Mouse (Mus musculus): ENCODE measurements around the gene Wdr62. TPM values are rescaled to one million over a fixed set of nuclear protein-coding genes. Genes with fewer than 3 reads are reported as not detected.
A peak's percentile ranks its signal among the peaks of the same experiment; 100 is the strongest.

Gene Wdr62
- polyA plus RNA-seq, 1 experiment from 2014 or later: 8.7 TPM

GRCm38 (mm10) chr7:30231328-30231668 lies 48.9 kb downstream of the Wdr62 start:
- H3K9me3 ChIP-seq (ENCODE audit: control insufficient read depth, low read length): no peaks in the 10 kb centered on the region
- ATAC-seq (ENCODE audit: insufficient number of reproducible peaks, insufficient read depth, low FRiP score, low read depth): no peak
- H3K4me2 ChIP-seq (ENCODE audit: low read length): peak overlapping the region; percentile 72
- peak overlapping the region; percentile 67 to 86 for H3K4me3 ChIP-seq (ENCODE audit: control insufficient read depth in 1 of 2, insufficient read depth in 1 of 2, low read depth in 1 of 2, low read length in 2 of 2)
- no peaks in the 10 kb centered on the region for H3K27me3 ChIP-seq (ENCODE audit: control insufficient read depth, insufficient read depth, low read length)
- WGBS: 0% methylated on average over 16 of the region's 16 CpGs
- peaks cover 3 to 10% of the 10 kb centered on the region in 2 experiments; a peak in 3 of 4 replicates for H3K4me1 ChIP-seq (ENCODE audit: control insufficient read depth in 2 of 2, insufficient read depth in 2 of 2, low read length in 2 of 2)
- H3K36me3 ChIP-seq (ENCODE audit: control insufficient read depth, insufficient read depth, low read length): peaks cover 53% of the 10 kb centered on the region
- peak overlapping the region; percentile 65 for H3K9ac ChIP-seq (ENCODE audit: low read length)
- H3K27ac ChIP-seq (replicated peaks in 1 of 2; ENCODE audit: control insufficient read depth in 1 of 2, insufficient read depth in 1 of 2, low read depth in 2 of 2, low read length in 2 of 2): 0 out of 4 replicates have a peak overlapping the region, but pooled peaks of 1 of the 2 experiments have one; percentile 8

GRCm38 (mm10) chr7:30224206-30224605 lies 56.0 kb downstream of the Wdr62 start:
- Histone ChIP-seq H3K9me3 (ENCODE audit: control insufficient read depth, low read length) (no peaks in the 10 kb centered on the region), H3K4me3 (ENCODE audit: control insufficient read depth in 1 of 2, insufficient read depth in 1 of 2, low read depth in 1 of 2, low read length in 2 of 2) (no peak overlapping the region), H3K27ac (replicated peaks in 1 of 2; ENCODE audit: control insufficient read depth in 1 of 2, insufficient read depth in 1 of 2, low read depth in 2 of 2, low read length in 2 of 2) (no peak overlapping the region), H3K36me3 (ENCODE audit: control insufficient read depth, insufficient read depth, low read length) (peaks cover 54% of the 10 kb centered on the region), H3K27me3 (ENCODE audit: control insufficient read depth, insufficient read depth, low read length) (no peaks in the 10 kb centered on the region), H3K4me2 (ENCODE audit: low read length) (no peak overlapping the region), H3K9ac (ENCODE audit: low read length) (no peak overlapping the region), H3K4me1 (ENCODE audit: control insufficient read depth in 2 of 2, insufficient read depth in 2 of 2, low read length in 2 of 2) (peaks cover under 1 to 2% of the 10 kb centered on the region in 2 experiments; a peak in 3 of 4 replicates)
- WGBS: 92% methylated on average over 12 of the region's 12 CpGs
- no peak for ATAC-seq (ENCODE audit: insufficient number of reproducible peaks, insufficient read depth, low FRiP score, low read depth)

- Histone ChIP-seq H3K4me2 (ENCODE audit: low read length) (no peak overlapping the region), H3K4me1 (ENCODE audit: control insufficient read depth in 2 of 2, insufficient read depth in 2 of 2, low read length in 2 of 2) (peaks cover 4 to 5% of the 10 kb centered on the region in 2 experiments; a peak in 3 of 4 replicates), H3K27ac (replicated peaks in 1 of 2; ENCODE audit: control insufficient read depth in 1 of 2, insufficient read depth in 1 of 2, low read depth in 2 of 2, low read length in 2 of 2) (no peak overlapping the region), H3K27me3 (ENCODE audit: control insufficient read depth, insufficient read depth, low read length) (no peaks in the 10 kb centered on the region), H3K9ac (ENCODE audit: low read length) (no peak overlapping the region), H3K36me3 (ENCODE audit: control insufficient read depth, insufficient read depth, low read length) (peaks cover 37% of the 10 kb centered on the region), H3K4me3 (ENCODE audit: control insufficient read depth in 1 of 2, insufficient read depth in 1 of 2, low read depth in 1 of 2, low read length in 2 of 2) (no peak overlapping the region), H3K9me3 (ENCODE audit: control insufficient read depth, low read length) (no peaks in the 10 kb centered on the region)
- ATAC-seq (ENCODE audit: insufficient number of reproducible peaks, insufficient read depth, low FRiP score, low read depth): no peak
- WGBS: 89% methylated on average over 5 of the region's 5 CpGs
Measured at GRCm38 (mm10) chr7:30222205-30222604, 58.0 kb downstream of the Wdr62 start.

GRCm38 (mm10) chr7:30221433-30221832 lies 58.8 kb downstream of the Wdr62 start:
- peaks cover 30% of the 10 kb centered on the region for H3K36me3 ChIP-seq (ENCODE audit: control insufficient read depth, insufficient read depth, low read length)
- no peak overlapping the region for H3K4me2 ChIP-seq (ENCODE audit: low read length)
- H3K27ac ChIP-seq (replicated peaks in 1 of 2; ENCODE audit: control insufficient read depth in 1 of 2, insufficient read depth in 1 of 2, low read depth in 2 of 2, low read length in 2 of 2): no peak overlapping the region
- no peak overlapping the region for H3K9ac ChIP-seq (ENCODE audit: low read length)
- 82% methylated on average over 3 of the region's 3 CpGs for WGBS
- no peaks in the 10 kb centered on the region for H3K9me3 ChIP-seq (ENCODE audit: control insufficient read depth, low read length)
- peaks cover 5 to 7% of the 10 kb centered on the region in 2 experiments for H3K4me1 ChIP-seq (ENCODE audit: control insufficient read depth in 2 of 2, insufficient read depth in 2 of 2, low read length in 2 of 2)
- H3K4me3 ChIP-seq (ENCODE audit: control insufficient read depth in 1 of 2, insufficient read depth in 1 of 2, low read depth in 1 of 2, low read length in 2 of 2): no peak overlapping the region
- no peak for ATAC-seq (ENCODE audit: insufficient number of reproducible peaks, insufficient read depth, low FRiP score, low read depth)
- no peaks in the 10 kb centered on the region for H3K27me3 ChIP-seq (ENCODE audit: control insufficient read depth, insufficient read depth, low read length)

GRCm38 (mm10) chr7:30220008-30220356 lies 60.2 kb downstream of the Wdr62 start:
- Histone ChIP-seq H3K4me1 (ENCODE audit: control insufficient read depth in 2 of 2, insufficient read depth in 2 of 2, low read length in 2 of 2) (peaks cover 5 to 7% of the 10 kb centered on the region in 2 experiments), H3K27me3 (ENCODE audit: control insufficient read depth, insufficient read depth, low read length) (no peaks in the 10 kb centered on the region), H3K9me3 (ENCODE audit: control insufficient read depth, low read length) (no peaks in the 10 kb centered on the region), H3K27ac (replicated peaks in 1 of 2; ENCODE audit: control insufficient read depth in 1 of 2, insufficient read depth in 1 of 2, low read depth in 2 of 2, low read length in 2 of 2) (peak overlapping the region in 1 of 2 experiments; percentile 51; a peak in 1 of 4 replicates), H3K9ac (ENCODE audit: low read length) (peak overlapping the region; percentile 80), H3K4me2 (ENCODE audit: low read length) (peak overlapping the region; percentile 89), H3K4me3 (ENCODE audit: control insufficient read depth in 1 of 2, insufficient read depth in 1 of 2, low read depth in 1 of 2, low read length in 2 of 2) (peak overlapping the region; percentile 50 to 58), H3K36me3 (ENCODE audit: control insufficient read depth, insufficient read depth, low read length) (peaks cover 18% of the 10 kb centered on the region)
- ATAC-seq (ENCODE audit: insufficient number of reproducible peaks, insufficient read depth, low FRiP score, low read depth): no peak
- WGBS: 22% methylated on average over 11 of the region's 11 CpGs

- Histone ChIP-seq H3K9me3 (ENCODE audit: control insufficient read depth, low read length) (no peaks in the 10 kb centered on the region), H3K27me3 (ENCODE audit: control insufficient read depth, insufficient read depth, low read length) (no peaks in the 10 kb centered on the region), H3K4me1 (ENCODE audit: control insufficient read depth in 2 of 2, insufficient read depth in 2 of 2, low read length in 2 of 2) (peaks cover 5 to 7% of the 10 kb centered on the region in 2 experiments), H3K9ac (ENCODE audit: low read length) (peak overlapping the region; percentile 80), H3K27ac (replicated peaks in 1 of 2; ENCODE audit: control insufficient read depth in 1 of 2, insufficient read depth in 1 of 2, low read depth in 2 of 2, low read length in 2 of 2) (peak overlapping the region; percentile 20 to 51; a peak in 3 of 4 replicates), H3K36me3 (ENCODE audit: control insufficient read depth, insufficient read depth, low read length) (peaks cover 16% of the 10 kb centered on the region), H3K4me2 (ENCODE audit: low read length) (peak overlapping the region; percentile 89), H3K4me3 (ENCODE audit: control insufficient read depth in 1 of 2, insufficient read depth in 1 of 2, low read depth in 1 of 2, low read length in 2 of 2) (peak overlapping the region; percentile 50 to 58)
- ATAC-seq (ENCODE audit: insufficient number of reproducible peaks, insufficient read depth, low FRiP score, low read depth): peak; percentile 36
- 1% methylated on average over 16 of the region's 16 CpGs for WGBS
Measured at GRCm38 (mm10) chr7:30219293-30220007, 60.8 kb downstream of the Wdr62 start.

- Histone ChIP-seq H3K4me3 (ENCODE audit: control insufficient read depth in 1 of 2, insufficient read depth in 1 of 2, low read depth in 1 of 2, low read length in 2 of 2) (no peak overlapping the region), H3K9ac (ENCODE audit: low read length) (no peak overlapping the region), H3K4me1 (ENCODE audit: control insufficient read depth in 2 of 2, insufficient read depth in 2 of 2, low read length in 2 of 2) (peaks cover 5 to 7% of the 10 kb centered on the region in 2 experiments), H3K9me3 (ENCODE audit: control insufficient read depth, low read length) (no peaks in the 10 kb centered on the region), H3K4me2 (ENCODE audit: low read length) (no peak overlapping the region), H3K27ac (replicated peaks in 1 of 2; ENCODE audit: control insufficient read depth in 1 of 2, insufficient read depth in 1 of 2, low read depth in 2 of 2, low read length in 2 of 2) (no peak overlapping the region), H3K36me3 (ENCODE audit: control insufficient read depth, insufficient read depth, low read length) (no peaks in the 10 kb centered on the region), H3K27me3 (ENCODE audit: control insufficient read depth, insufficient read depth, low read length) (no peaks in the 10 kb centered on the region)
- 74% methylated on average over 2 of the region's 2 CpGs for WGBS
- ATAC-seq (ENCODE audit: insufficient number of reproducible peaks, insufficient read depth, low FRiP score, low read depth): no peak
Measured at GRCm38 (mm10) chr7:30217277-30217676, 62.9 kb downstream of the Wdr62 start.

Data from heart, embryonic 14.5 days (tissue).